Mouse (Mus musculus): ENCODE data around the gene Ybx3. TPM values are rescaled to one million over a fixed set of nuclear protein-coding genes. Genes with fewer than 3 reads are reported as not detected.

Ybx3 gene
- polyA plus RNA-seq, 1 experiment from 2014 or later, result 44.1 TPM

GRCm38 (mm10) chr6:131378858-131379428 is 9.3 kb downstream of the Ybx3 start:
- H3K4me3 ChIP-seq (ENCODE audit: low read depth, low read length), result no peak overlapping the region
- H3K9me3 ChIP-seq (ENCODE audit: low read length), result no peaks in the 10 kb centered on the region
- WGBS, result 86% methylated on average over 18 of the region's 18 CpGs
- H3K36me3 ChIP-seq (ENCODE audit: insufficient read depth, low read length), result peaks cover 26% of the 10 kb centered on the region; the same call in 1 of the 2 replicates
- ATAC-seq, result no peak
- H3K4me2 ChIP-seq (replicated peaks; ENCODE audit: low read depth, low read length), result no peak overlapping the region
- no peak for DNase-seq (ENCODE audit: low spot score)
- TF ChIP-seq EP300 (IDR thresholded peaks at IDR 0.05), result no peak
- TF ChIP-seq CTCF (IDR thresholded peaks at IDR 0.05), result no peak
- no peak overlapping the region for H3K9ac ChIP-seq (replicated peaks; ENCODE audit: low read depth)
- peaks cover 11% of the 10 kb centered on the region; the same call in 1 of the 2 replicates for H3K4me1 ChIP-seq (ENCODE audit: insufficient read depth, low read depth, low read length)
- H3K27me3 ChIP-seq (replicated peaks; ENCODE audit: insufficient read depth, low read length), result no peaks in the 10 kb centered on the region
- no peak overlapping the region for H3K27ac ChIP-seq (ENCODE audit: low read length)

GRCm38 (mm10) chr6:131377378-131377777 is 10.9 kb downstream of the Ybx3 start:
- no peaks in the 10 kb centered on the region for H3K4me1 ChIP-seq (ENCODE audit: insufficient read depth, low read depth, low read length)
- H3K4me3 ChIP-seq (ENCODE audit: low read depth, low read length), result no peak overlapping the region
- H3K27me3 ChIP-seq (replicated peaks; ENCODE audit: insufficient read depth, low read length), result no peaks in the 10 kb centered on the region
- peaks cover 26% of the 10 kb centered on the region; the same call in 1 of the 2 replicates for H3K36me3 ChIP-seq (ENCODE audit: insufficient read depth, low read length)
- no peak overlapping the region for H3K4me2 ChIP-seq (replicated peaks; ENCODE audit: low read depth, low read length)
- H3K27ac ChIP-seq (ENCODE audit: low read length), result no peak overlapping the region
- WGBS, result 90% methylated on average over 5 of the region's 5 CpGs
- DNase-seq (ENCODE audit: low spot score), result no peak
- no peak for TF ChIP-seq EP300 (IDR thresholded peaks at IDR 0.05)
- no peak for TF ChIP-seq CTCF (IDR thresholded peaks at IDR 0.05)
- ATAC-seq, result no peak
- H3K9ac ChIP-seq (replicated peaks; ENCODE audit: low read depth), result no peak overlapping the region
- no peaks in the 10 kb centered on the region for H3K9me3 ChIP-seq (ENCODE audit: low read length)

GRCm38 (mm10) chr6:131374594-131375340 is 13.5 kb downstream of the Ybx3 start:
- WGBS, result 73% methylated on average over 13 of the region's 13 CpGs
- Histone ChIP-seq H3K27me3 (replicated peaks; ENCODE audit: insufficient read depth, low read length) (no peaks in the 10 kb centered on the region), H3K9me3 (ENCODE audit: low read length) (no peaks in the 10 kb centered on the region), H3K36me3 (ENCODE audit: insufficient read depth, low read length) (peaks cover 26% of the 10 kb centered on the region; the same call in 1 of the 2 replicates), H3K4me3 (ENCODE audit: low read depth, low read length) (no peak overlapping the region), H3K4me1 (ENCODE audit: insufficient read depth, low read depth, low read length) (no peaks in the 10 kb centered on the region), H3K4me2 (replicated peaks; ENCODE audit: low read depth, low read length) (no peak overlapping the region), H3K9ac (replicated peaks; ENCODE audit: low read depth) (no peak overlapping the region), H3K27ac (ENCODE audit: low read length) (0 out of 2 replicates have a peak overlapping the region, but pooled peaks have one; percentile 20)
- ATAC-seq, result peak; percentile 86
- DNase-seq (ENCODE audit: low spot score), result peak; percentile 64
- TF ChIP-seq CTCF (IDR thresholded peaks at IDR 0.05) (no peak), EP300 (IDR thresholded peaks at IDR 0.05) (peak; percentile 91)

- DNase-seq (ENCODE audit: low spot score), result no peak
- TF ChIP-seq CTCF (IDR thresholded peaks at IDR 0.05), result no peak
- no peak for TF ChIP-seq EP300 (IDR thresholded peaks at IDR 0.05)
- no peak overlapping the region for H3K9ac ChIP-seq (replicated peaks; ENCODE audit: low read depth)
- no peak overlapping the region for H3K4me3 ChIP-seq (ENCODE audit: low read depth, low read length)
- WGBS, result 90% methylated on average over 5 of the region's 5 CpGs
- H3K27me3 ChIP-seq (replicated peaks; ENCODE audit: insufficient read depth, low read length), result no peaks in the 10 kb centered on the region
- no peak for ATAC-seq
- no peaks in the 10 kb centered on the region for H3K4me1 ChIP-seq (ENCODE audit: insufficient read depth, low read depth, low read length)
- no peaks in the 10 kb centered on the region for H3K9me3 ChIP-seq (ENCODE audit: low read length)
- no peak overlapping the region for H3K4me2 ChIP-seq (replicated peaks; ENCODE audit: low read depth, low read length)
- no peak overlapping the region for H3K27ac ChIP-seq (ENCODE audit: low read length)
- peaks cover 17% of the 10 kb centered on the region; the same call in 1 of the 2 replicates for H3K36me3 ChIP-seq (ENCODE audit: insufficient read depth, low read length)
Measured at GRCm38 (mm10) chr6:131373160-131373559, 15.1 kb downstream of the Ybx3 start.

GRCm38 (mm10) chr6:131370767-131371166 is 17.5 kb downstream of the Ybx3 start:
- TF ChIP-seq EP300 (IDR thresholded peaks at IDR 0.05) (no peak), CTCF (IDR thresholded peaks at IDR 0.05) (no peak)
- Histone ChIP-seq H3K4me2 (replicated peaks; ENCODE audit: low read depth, low read length) (no peak overlapping the region), H3K9ac (replicated peaks; ENCODE audit: low read depth) (no peak overlapping the region), H3K27me3 (replicated peaks; ENCODE audit: insufficient read depth, low read length) (no peaks in the 10 kb centered on the region), H3K36me3 (ENCODE audit: insufficient read depth, low read length) (peaks cover 21% of the 10 kb centered on the region; the same call in 1 of the 2 replicates), H3K9me3 (ENCODE audit: low read length) (no peaks in the 10 kb centered on the region), H3K4me1 (ENCODE audit: insufficient read depth, low read depth, low read length) (no peaks in the 10 kb centered on the region), H3K27ac (ENCODE audit: low read length) (no peak overlapping the region), H3K4me3 (ENCODE audit: low read depth, low read length) (no peak overlapping the region)
- no peak for ATAC-seq
- 89% methylated on average over 5 of the region's 5 CpGs for WGBS
- no peak for DNase-seq (ENCODE audit: low spot score)

- Histone ChIP-seq H3K4me3 (ENCODE audit: low read depth, low read length) (no peak overlapping the region), H3K27me3 (replicated peaks; ENCODE audit: insufficient read depth, low read length) (no peaks in the 10 kb centered on the region), H3K27ac (ENCODE audit: low read length) (no peak overlapping the region), H3K36me3 (ENCODE audit: insufficient read depth, low read length) (peaks cover 22% of the 10 kb centered on the region; the same call in 1 of the 2 replicates), H3K9ac (replicated peaks; ENCODE audit: low read depth) (no peak overlapping the region), H3K4me1 (ENCODE audit: insufficient read depth, low read depth, low read length) (no peaks in the 10 kb centered on the region), H3K9me3 (ENCODE audit: low read length) (no peaks in the 10 kb centered on the region), H3K4me2 (replicated peaks; ENCODE audit: low read depth, low read length) (no peak overlapping the region)
- DNase-seq (ENCODE audit: low spot score) (no peak), ATAC-seq (no peak)
- 76% methylated on average over 8 of the region's 8 CpGs for WGBS
- TF ChIP-seq EP300 (IDR thresholded peaks at IDR 0.05), result no peak
- no peak for TF ChIP-seq CTCF (IDR thresholded peaks at IDR 0.05)
Measured at GRCm38 (mm10) chr6:131369866-131370616, 18.2 kb downstream of the Ybx3 start.
